Mouse (Mus musculus) heart, embryonic 16.5 days (tissue): ENCODE data around the gene Galnt6. TPM values are rescaled to one million over a fixed set of nuclear protein-coding genes. Genes with fewer than 3 reads are reported as not detected.
A peak's percentile ranks its signal among the peaks of the same experiment; 100 is the strongest.

Experiments used
- ATAC-seq: fragments of 200-750 bp; cut with Nextera tagmentation; replicated peaks from 2 replicates; pipeline ENCODE4 v1.8.0; 2017; ENCODE audit warnings: moderate number of reproducible peaks; ENCODE audit not compliant: insufficient read depth, low FRiP score; ENCODE audit errors: extremely low read depth
- H3K27ac ChIP-seq: fragments of 300-500 bp; sonication (generic); 2 replicates; pipeline ENCODE4 v1.5.1; 2014; ENCODE audit warnings: mild to moderate bottlenecking, low read length, control low read depth, moderate library complexity
- H3K27me3 ChIP-seq: fragments of 300-500 bp; sonication (generic); 2 replicates; pipeline ENCODE4 v1.6.1; 2014; ENCODE audit warnings: low read length, mixed read lengths; ENCODE audit not compliant: control insufficient read depth, insufficient read depth
- H3K36me3 ChIP-seq: fragments of 300-500 bp; sonication (generic); 2 replicates; pipeline ENCODE4 v1.6.1; 2014; ENCODE audit not compliant: control insufficient read depth, insufficient read depth
- H3K4me1 ChIP-seq: fragments of 300-500 bp; sonication (generic); 2 replicates; pipeline ENCODE4 v1.6.1; 2014; ENCODE audit warnings: low read length, mixed read lengths; ENCODE audit not compliant: control insufficient read depth, insufficient read depth
- H3K4me2 ChIP-seq: fragments of 300-500 bp; sonication (generic); 2 replicates; pipeline ENCODE4 v1.6.1; 2014; ENCODE audit warnings: low read depth, mild to moderate bottlenecking, control low read depth, low read length
- H3K4me3 ChIP-seq: fragments of 300-500 bp; sonication (generic); 2 replicates; pipeline ENCODE4 v1.5.1; 2014; ENCODE audit warnings: mild to moderate bottlenecking, control low read depth, low read length
- H3K9ac ChIP-seq: fragments of 300-500 bp; sonication (generic); 2 replicates; pipeline ENCODE4 v1.6.1; 2014; ENCODE audit warnings: low read length, control low read depth
- H3K9me3 ChIP-seq: fragments of 300-500 bp; sonication (generic); replicated peaks from 2 replicates; pipeline ENCODE4 v1.6.1; 2016; ENCODE audit warnings: low read length; ENCODE audit not compliant: control insufficient read depth
- WGBS: fragments of 180-500 bp; shearing (Covaris S2); extraction: QIAGEN DNeasy Blood & Tissue Kit; methylation state at CpG from one replicate; pipeline ENCODE4 v1.1.7; 2014; 5-methylcytosine and 5-hydroxymethylcytosine counted together
- polyA plus RNA-seq: library from polyadenylated mRNA; unstranded; fragments of >200 nt; fragmentation: Nextera tagmentation; extraction: Ambion mirVana; gene quantifications from 2 replicates; pipeline ENCODE4 v1.2.1, GENCODE M21; 2015

Gene Galnt6
- polyA plus RNA-seq, 1 experiment from 2014 or later = 2.4 TPM

DNA sequence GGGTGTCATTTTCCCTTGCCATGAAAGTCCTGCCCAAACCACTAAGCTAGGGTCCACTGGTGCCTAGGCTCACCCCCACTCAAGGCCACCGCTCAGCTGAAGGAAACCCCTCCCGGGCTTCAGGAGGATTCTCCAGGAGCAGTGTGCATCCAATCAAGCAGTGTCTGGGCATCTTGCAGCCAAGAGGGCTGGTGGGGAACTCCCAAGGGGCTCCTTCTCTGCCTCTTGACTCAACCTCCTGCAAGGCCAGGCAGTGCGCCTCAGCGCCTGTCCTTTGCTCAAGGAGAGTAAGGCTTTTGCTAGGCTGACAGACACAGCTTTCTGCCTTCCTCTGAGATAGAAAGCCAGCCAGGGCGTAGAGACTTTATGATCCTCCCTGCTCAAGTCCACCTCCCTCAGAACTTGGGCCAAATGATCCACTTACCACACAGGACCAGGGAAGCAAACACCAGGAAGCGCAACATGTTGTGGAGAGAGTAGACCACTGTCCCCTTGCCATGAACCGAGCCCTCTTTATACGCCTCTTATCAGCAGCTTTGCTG, 41.7 kb downstream of the Galnt6 start, which contains the start of gene Cela1:
Gene Cela1, minus strand, starts transcription at position 492 of the 542 bp plus-strand sequence.
- 59% methylated on average over 8 of the region's 8 CpGs for WGBS
- H3K36me3 ChIP-seq = no peaks in the 10 kb centered on the region
- H3K27ac ChIP-seq = no peak within 1 kb of the TSS
- H3K9ac ChIP-seq = no peak within 1 kb of the TSS
- no peak within 1 kb of the TSS; the same call in 1 of the 2 replicates for H3K4me2 ChIP-seq
- ATAC-seq = no peak
- H3K9me3 ChIP-seq = peaks cover 10% of the 10 kb centered on the region
- no peaks in the 10 kb centered on the region for H3K27me3 ChIP-seq
- H3K4me1 ChIP-seq = peaks cover 6% of the 10 kb centered on the region; the same call in 1 of the 2 replicates
- no peak within 1 kb of the TSS for H3K4me3 ChIP-seq

DNA sequence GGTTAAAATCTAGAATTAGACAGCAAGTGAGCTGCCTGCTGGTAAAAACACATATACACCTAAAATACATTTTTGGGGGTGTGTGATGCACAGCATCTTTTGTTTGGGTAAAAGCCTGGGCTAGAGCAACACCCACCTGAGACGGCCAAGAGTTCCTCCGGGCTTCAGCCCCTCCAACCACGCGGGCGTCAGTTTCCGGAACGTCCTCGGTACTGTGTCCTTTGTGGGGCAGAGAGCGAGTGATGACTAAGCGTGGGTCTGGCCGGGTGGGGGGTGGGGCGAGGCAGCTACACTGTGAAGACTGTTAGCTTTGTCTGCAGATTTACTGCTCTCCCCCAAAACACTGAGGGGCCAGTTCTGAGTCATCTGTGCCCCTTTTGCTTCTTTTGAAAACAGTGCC, 42.2 kb downstream of the Galnt6 start:
- Histone ChIP-seq H3K27ac (no peak overlapping the region), H3K4me3 (no peak overlapping the region), H3K27me3 (no peaks in the 10 kb centered on the region), H3K4me2 (no peak overlapping the region; the same call in 1 of the 2 replicates), H3K9ac (no peak overlapping the region), H3K36me3 (no peaks in the 10 kb centered on the region), H3K4me1 (peaks cover 6% of the 10 kb centered on the region; the same call in 1 of the 2 replicates), H3K9me3 (peaks cover 10% of the 10 kb centered on the region)
- 33% methylated on average over 12 of the region's 12 CpGs for WGBS
- ATAC-seq = no peak; the same call in 1 of the 2 replicates

DNA sequence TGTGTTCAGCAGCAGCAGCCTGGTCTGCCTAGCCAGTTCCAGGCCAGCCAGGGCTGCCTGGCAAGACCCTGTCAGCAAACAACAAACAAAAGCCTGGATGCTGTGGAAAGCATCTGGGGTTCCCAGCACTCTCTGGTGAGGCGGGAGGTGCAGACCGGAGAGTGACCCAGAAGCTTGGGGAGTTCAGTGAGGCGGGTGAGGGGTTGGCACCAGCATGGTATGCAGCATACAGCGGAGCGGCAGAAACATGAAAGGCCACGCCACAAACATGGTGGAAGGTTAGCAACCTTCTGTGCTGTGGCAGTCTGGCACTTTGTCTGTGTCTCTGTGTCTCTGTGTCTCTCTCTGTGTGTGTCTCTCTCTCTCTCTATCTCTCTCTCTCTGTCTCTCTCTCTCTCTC, 42.7 kb downstream of the Galnt6 start:
- no peaks in the 10 kb centered on the region for H3K27me3 ChIP-seq
- no peak overlapping the region for H3K9ac ChIP-seq
- peaks cover 3% of the 10 kb centered on the region; the same call in 1 of the 2 replicates for H3K4me1 ChIP-seq
- no peak overlapping the region for H3K4me2 ChIP-seq
- H3K27ac ChIP-seq = no peak overlapping the region
- no peaks in the 10 kb centered on the region for H3K36me3 ChIP-seq
- no peak for ATAC-seq
- WGBS = 80% methylated on average over 6 of the region's 6 CpGs
- peaks cover 10% of the 10 kb centered on the region for H3K9me3 ChIP-seq
- H3K4me3 ChIP-seq = no peak overlapping the region

DNA sequence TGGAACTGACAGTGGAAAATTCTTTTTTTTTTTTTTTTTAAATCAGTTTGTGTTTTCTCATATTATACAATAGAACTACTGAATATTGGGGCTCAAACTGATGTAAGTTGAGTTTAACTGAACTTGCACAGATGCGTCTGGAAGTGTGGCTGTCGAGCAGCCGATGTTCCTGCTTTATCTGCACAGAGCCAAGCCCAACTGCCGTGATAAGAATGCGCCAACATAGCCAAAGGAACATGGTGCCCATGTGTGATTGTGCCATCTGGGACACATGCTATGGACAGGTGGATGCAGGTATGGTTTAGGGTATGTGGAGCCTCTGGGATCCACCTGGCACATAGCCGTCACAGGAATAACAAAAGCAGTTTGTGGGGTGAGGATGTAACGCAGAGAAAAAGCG, 43.3 kb downstream of the Galnt6 start:
- Histone ChIP-seq H3K4me1 (peaks cover 3% of the 10 kb centered on the region; the same call in 1 of the 2 replicates), H3K9me3 (peaks cover 8% of the 10 kb centered on the region), H3K9ac (no peak overlapping the region), H3K27ac (no peak overlapping the region), H3K36me3 (no peaks in the 10 kb centered on the region), H3K4me2 (no peak overlapping the region), H3K27me3 (no peaks in the 10 kb centered on the region), H3K4me3 (no peak overlapping the region)
- ATAC-seq = no peak
- WGBS = 67% methylated on average over 8 of the region's 8 CpGs

DNA sequence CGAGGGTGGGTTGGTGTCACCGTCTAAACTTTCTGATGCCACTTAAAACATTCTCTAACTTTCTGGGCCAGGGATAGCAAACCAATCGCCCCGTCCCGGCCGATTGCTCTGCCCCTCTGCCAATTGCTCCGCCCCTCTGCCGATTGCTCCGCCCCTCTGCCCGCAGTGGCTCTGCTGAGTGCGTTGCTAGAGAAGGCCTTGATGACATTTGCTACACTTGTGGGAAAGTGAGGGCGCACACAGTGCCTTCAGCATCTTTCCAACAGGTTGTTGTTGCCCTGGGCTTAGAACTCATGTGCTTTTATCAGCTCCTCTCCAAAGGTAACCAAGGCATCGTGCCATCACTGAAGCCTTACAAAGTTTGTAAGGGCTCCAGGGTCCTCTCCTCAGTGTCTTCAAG, 43.9 kb downstream of the Galnt6 start:
- WGBS = 26% methylated on average over 13 of the region's 13 CpGs
- Histone ChIP-seq H3K36me3 (no peaks in the 10 kb centered on the region), H3K27me3 (no peaks in the 10 kb centered on the region), H3K4me2 (no peak overlapping the region), H3K9ac (no peak overlapping the region), H3K9me3 (peaks cover 4% of the 10 kb centered on the region), H3K4me1 (peaks cover 3% of the 10 kb centered on the region; the same call in 1 of the 2 replicates), H3K27ac (no peak overlapping the region), H3K4me3 (no peak overlapping the region)
- ATAC-seq = no peak

DNA sequence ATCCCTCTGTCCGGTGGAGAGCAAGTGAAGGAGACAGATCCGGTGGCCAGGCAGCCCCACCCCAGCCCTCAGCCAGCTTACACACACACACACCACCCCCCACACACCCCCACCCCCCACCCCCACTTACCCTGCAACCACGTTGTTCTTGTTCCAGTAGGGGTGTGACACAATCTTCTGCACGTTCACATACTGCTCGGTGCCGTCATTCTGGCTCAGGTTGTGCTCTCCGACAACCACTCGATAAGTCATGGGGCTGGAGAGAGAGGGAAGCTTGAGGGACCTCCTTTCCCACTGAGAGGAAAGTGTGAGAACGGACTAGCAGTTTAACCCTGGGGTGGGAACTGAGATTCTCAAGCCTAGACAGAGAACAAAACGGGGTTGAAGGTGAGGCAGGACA, 44.7 kb downstream of the Galnt6 start:
- peak; percentile 24; the same call in 1 of the 2 replicates for ATAC-seq
- 0 out of 2 replicates have a peak overlapping the region, but pooled peaks have one; percentile 0 for H3K4me2 ChIP-seq
- H3K36me3 ChIP-seq = no peaks in the 10 kb centered on the region
- H3K27me3 ChIP-seq = no peaks in the 10 kb centered on the region
- WGBS = 42% methylated on average over 10 of the region's 10 CpGs
- H3K4me1 ChIP-seq = peaks cover 3% of the 10 kb centered on the region; the same call in 1 of the 2 replicates
- H3K4me3 ChIP-seq = no peak overlapping the region
- no peaks in the 10 kb centered on the region for H3K9me3 ChIP-seq
- no peak overlapping the region for H3K27ac ChIP-seq
- H3K9ac ChIP-seq = no peak overlapping the region

DNA sequence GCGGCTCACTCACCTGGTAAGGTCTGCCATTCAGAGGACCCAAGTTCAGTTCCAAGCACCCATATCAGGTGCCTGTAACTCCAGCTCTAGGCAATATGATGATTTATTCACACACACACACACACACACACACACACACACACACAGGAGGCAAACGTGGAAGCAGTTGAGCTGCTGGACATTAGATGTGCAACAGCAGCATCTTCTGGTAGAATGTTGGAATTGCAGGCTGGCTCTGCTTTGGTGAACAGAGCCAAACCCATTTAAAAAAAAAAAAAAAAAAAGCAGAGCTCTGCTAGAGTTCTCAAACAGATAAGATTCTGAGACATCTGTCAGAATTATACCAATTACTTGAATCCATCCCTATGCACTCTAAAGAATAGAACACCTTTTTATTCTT, 46.1 kb downstream of the Galnt6 start:
- no peak overlapping the region for H3K9ac ChIP-seq
- H3K4me1 ChIP-seq = peaks cover 3% of the 10 kb centered on the region; the same call in 1 of the 2 replicates
- no peaks in the 10 kb centered on the region for H3K9me3 ChIP-seq
- no peak; the same call in 1 of the 2 replicates for ATAC-seq
- H3K27ac ChIP-seq = no peak overlapping the region
- H3K4me3 ChIP-seq = no peak overlapping the region
- H3K27me3 ChIP-seq = no peaks in the 10 kb centered on the region
- H3K36me3 ChIP-seq = no peaks in the 10 kb centered on the region
- no peak overlapping the region for H3K4me2 ChIP-seq
- 47% methylated on average over 2 of the region's 2 CpGs for WGBS

DNA sequence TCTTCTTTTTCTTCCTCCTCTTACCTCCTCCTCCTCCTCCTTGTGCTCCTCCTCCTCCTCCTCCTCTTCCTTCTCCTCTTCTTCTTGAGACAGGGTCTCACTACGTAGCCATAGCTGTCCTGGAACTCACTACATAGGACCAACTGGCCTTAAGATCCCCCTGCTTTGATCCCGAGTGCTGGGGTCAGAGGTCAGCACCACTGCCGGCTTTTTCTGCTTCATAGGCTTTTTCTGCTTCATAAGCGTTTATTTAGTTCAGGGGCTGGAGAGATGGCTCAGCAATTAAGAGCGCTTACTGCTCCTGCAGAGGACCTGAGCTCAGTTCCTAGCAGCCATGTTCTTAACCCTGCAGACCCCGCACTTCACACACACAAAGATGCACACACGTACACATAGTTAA, 47.4 kb downstream of the Galnt6 start:
- H3K9me3 ChIP-seq = no peaks in the 10 kb centered on the region
- no peaks in the 10 kb centered on the region for H3K27me3 ChIP-seq
- no peak overlapping the region for H3K4me2 ChIP-seq
- H3K4me3 ChIP-seq = no peak overlapping the region
- WGBS = 52% methylated on average over 7 of the region's 7 CpGs
- H3K27ac ChIP-seq = no peak overlapping the region
- H3K4me1 ChIP-seq = no peaks in the 10 kb centered on the region
- ATAC-seq = no peak
- H3K36me3 ChIP-seq = no peaks in the 10 kb centered on the region
- H3K9ac ChIP-seq = no peak overlapping the region

DNA sequence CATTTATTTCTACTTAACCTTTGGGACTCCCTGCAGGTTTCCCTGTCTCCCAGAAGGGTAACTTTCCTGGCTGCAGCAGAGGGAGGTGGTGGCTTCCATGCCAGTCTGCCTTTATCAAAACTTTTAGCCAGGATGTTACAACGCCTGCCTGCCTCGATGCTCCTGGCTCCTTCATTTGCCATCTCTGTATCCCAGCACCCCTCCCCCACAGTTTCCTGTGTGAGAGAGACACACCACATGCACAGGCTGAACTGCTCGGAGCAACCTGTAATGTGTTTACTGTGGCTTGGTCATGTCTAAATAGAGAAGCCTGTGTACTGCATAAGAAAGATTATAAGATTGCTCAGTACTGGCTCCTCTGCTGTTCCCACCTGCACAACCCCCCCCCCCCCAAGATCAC, 48.8 kb downstream of the Galnt6 start:
- H3K9me3 ChIP-seq = no peaks in the 10 kb centered on the region
- 41% methylated on average over 3 of the region's 3 CpGs for WGBS

More for the DNA sequence above, 48.8 kb downstream of the Galnt6 start:
- no peak for ATAC-seq
- H3K27ac ChIP-seq = no peak overlapping the region
- no peaks in the 10 kb centered on the region for H3K27me3 ChIP-seq
- no peak overlapping the region for H3K4me2 ChIP-seq
- H3K9ac ChIP-seq = no peak overlapping the region
- no peak overlapping the region for H3K4me3 ChIP-seq
- no peaks in the 10 kb centered on the region for H3K36me3 ChIP-seq
- H3K4me1 ChIP-seq = no peaks in the 10 kb centered on the region
